Mouse (Mus musculus) myocyte (in vitro differentiated cells): ENCODE results near the gene Tuba1b. TPM values are rescaled to one million over a fixed set of nuclear protein-coding genes. Genes with fewer than 3 reads are reported as not detected.
A peak's percentile ranks its signal among the peaks of the same experiment; 100 is the strongest.

ENCODE experiments used
- H3K27me3 ChIP-seq: one replicate; pipeline ENCODE4 v1.6.1; 2011; ENCODE audit not compliant: control insufficient read depth, insufficient read depth, insufficient read length
- H3K36me3 ChIP-seq: one replicate; pipeline ENCODE4 v1.6.1; 2011; ENCODE audit not compliant: control insufficient read depth, insufficient read depth
- H3K4me2 ChIP-seq: one replicate; pipeline ENCODE4 v1.6.1; 2011; ENCODE audit warnings: low read depth, control low read depth
- H3K4me3 ChIP-seq: one replicate; pipeline ENCODE4 v1.5.1; 2011; ENCODE audit warnings: mild to moderate bottlenecking, control low read depth, moderate library complexity
- H3K79me2 ChIP-seq: one replicate; pipeline ENCODE4 v1.6.1; 2011; ENCODE audit not compliant: control insufficient read depth, insufficient read depth
- H3ac ChIP-seq: one replicate; pipeline ENCODE4 v1.6.1; 2011; ENCODE audit not compliant: control insufficient read depth, insufficient read length
- CEBPB ChIP-seq: IDR thresholded peaks from 2 replicates; pipeline ENCODE4 v1.6.1; 2011; ENCODE audit warnings: mild to moderate bottlenecking, moderate library complexity; ENCODE audit not compliant: poor library complexity, insufficient read depth, severe bottlenecking
- E2F4 ChIP-seq: IDR thresholded peaks from one replicate; pipeline ENCODE4 v1.6.1; 2011; ENCODE audit warnings: mild to moderate bottlenecking, control low read depth, moderate library complexity; ENCODE audit not compliant: insufficient read depth
- MAX ChIP-seq: IDR thresholded peaks from one replicate; pipeline ENCODE4 v1.6.1; 2011; ENCODE audit warnings: low read depth, mild to moderate bottlenecking, control low read depth
- MYOD1 ChIP-seq, 3 experiments: IDR thresholded peaks; one replicate each; pipeline ENCODE4 v1.6.1; 2011; ENCODE audit warnings: control low read depth in 2 of 3, low read depth in 2 of 3, mild to moderate bottlenecking in 2 of 3, moderate library complexity in 1 of 3; ENCODE audit not compliant: insufficient read length in 2 of 3, control insufficient read depth in 1 of 3
- MYOG ChIP-seq, 3 experiments: IDR thresholded peaks; one replicate each; pipeline ENCODE4 v1.6.1; 2011; ENCODE audit warnings: control low read depth in 2 of 3, low read depth in 2 of 3, mild to moderate bottlenecking in 2 of 3; ENCODE audit not compliant: insufficient read length in 2 of 3, control insufficient read depth in 1 of 3, insufficient read depth in 1 of 3
- POLR2A ChIP-seq: IDR thresholded peaks from one replicate; pipeline ENCODE4 v1.6.1; 2011; ENCODE audit warnings: low read depth, mild to moderate bottlenecking, control low read depth, moderate library complexity; ENCODE audit not compliant: insufficient read length
- POLR2AphosphoS2 ChIP-seq: IDR thresholded peaks from one replicate; pipeline ENCODE4 v1.6.1; 2011; ENCODE audit warnings: low read depth, control low read depth; ENCODE audit not compliant: insufficient read length
- REST ChIP-seq: IDR thresholded peaks from one replicate; pipeline ENCODE4 v1.6.1; 2011; ENCODE audit warnings: mild to moderate bottlenecking, control low read depth, moderate library complexity; ENCODE audit not compliant: insufficient read depth, insufficient read length
- SRF ChIP-seq: IDR thresholded peaks from one replicate; pipeline ENCODE4 v1.6.1; 2011; ENCODE audit warnings: low read depth; ENCODE audit not compliant: control insufficient read depth, insufficient read length
- TCF12 ChIP-seq: IDR thresholded peaks from one replicate; pipeline ENCODE4 v1.6.1; 2011; ENCODE audit warnings: mild to moderate bottlenecking, control low read depth; ENCODE audit not compliant: poor library complexity, insufficient read depth, severe bottlenecking
- TCF3 ChIP-seq: IDR thresholded peaks from one replicate; pipeline ENCODE4 v1.6.1; 2011; ENCODE audit warnings: low read depth, control low read depth; ENCODE audit not compliant: insufficient read length
- USF1 ChIP-seq: IDR thresholded peaks from one replicate; pipeline ENCODE4 v1.6.1; 2011; ENCODE audit warnings: low read depth, mild to moderate bottlenecking, control low read depth, moderate library complexity
- polyA plus RNA-seq: library from polyadenylated mRNA; unstranded; fragments of >200 nt; fragmentation: generic; extraction: Trizol; gene quantifications from one replicate; pipeline ENCODE4 v1.2.1, GENCODE M21; 2012; ENCODE audit warnings: missing spikeins

Gene Tuba1b
- polyA plus RNA-seq, 1 experiment: 2,204 TPM

DNA sequence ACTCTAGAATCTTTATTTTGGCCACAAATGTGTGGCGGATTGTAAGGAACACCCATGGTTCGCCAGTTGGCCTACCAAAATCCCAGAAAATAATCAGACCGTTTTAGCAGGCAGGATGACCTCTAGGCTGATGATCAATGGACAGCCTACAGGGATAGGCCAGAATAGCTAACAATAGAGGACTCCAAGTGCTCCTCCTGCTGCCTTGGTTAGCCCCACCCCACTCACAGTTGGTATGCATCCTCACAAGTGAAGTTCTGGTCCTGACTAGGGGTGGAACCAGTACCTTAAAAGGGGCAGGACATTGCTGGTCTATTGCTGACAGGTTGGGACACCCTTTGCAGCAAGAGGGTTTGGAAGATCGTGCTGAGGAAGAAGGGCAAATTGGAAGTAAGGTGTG, 41.3 kb downstream of the Tuba1b start:
- H3K4me2 ChIP-seq: no peak overlapping the region
- no peak overlapping the region for H3K4me3 ChIP-seq
- H3ac ChIP-seq: no peak overlapping the region
- H3K36me3 ChIP-seq: no peaks in the 10 kb centered on the region
- no peaks in the 10 kb centered on the region for H3K79me2 ChIP-seq
- peaks cover 37% of the 10 kb centered on the region for H3K27me3 ChIP-seq
- TF ChIP-seq MYOD1 (IDR thresholded peaks at IDR 0.05; ENCODE audit: control insufficient read depth in 1 of 3, insufficient read length in 2 of 3, low read depth in 2 of 3) (no peak), E2F4 (no peak), TCF12 (no peak), SRF (no peak), USF1 (no peak), REST (no peak), POLR2A (no peak), TCF3 (no peak)

DNA sequence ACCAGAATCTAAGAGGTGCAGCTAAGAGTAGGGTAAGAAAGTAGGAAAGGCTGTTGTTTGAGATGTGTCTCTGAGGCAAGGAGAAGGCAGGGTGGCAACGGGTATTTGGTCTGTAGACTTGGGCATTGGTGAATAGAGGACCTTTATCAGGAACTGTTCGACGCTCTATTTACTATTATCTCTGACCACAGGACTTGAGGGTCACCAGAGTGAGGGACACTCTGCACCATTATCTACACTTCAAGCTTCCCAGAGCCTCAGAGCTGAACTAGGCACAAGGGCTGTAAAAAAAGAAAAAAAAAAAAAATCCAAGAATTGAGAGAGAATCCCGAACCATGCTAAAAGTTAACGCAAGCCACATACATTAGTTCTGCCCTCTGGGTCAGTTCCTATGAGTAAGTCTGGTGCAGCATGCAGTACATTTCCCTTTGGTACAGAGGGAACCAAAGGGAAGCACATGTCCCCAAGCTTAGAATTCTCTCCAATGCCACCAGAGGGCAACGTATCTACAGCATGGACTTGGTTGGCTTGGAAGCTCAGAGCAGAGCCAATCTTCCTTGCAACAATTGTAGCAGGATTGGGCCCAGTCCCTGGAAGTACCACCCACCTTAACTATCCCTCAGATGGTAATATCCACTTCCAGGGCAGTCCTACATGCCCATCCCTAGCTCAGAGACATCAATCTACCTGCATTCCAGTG, 42.3 kb downstream of the Tuba1b start:
- H3K4me3 ChIP-seq: no peak overlapping the region
- peaks cover 27% of the 10 kb centered on the region for H3K27me3 ChIP-seq
- H3K4me2 ChIP-seq: no peak overlapping the region
- H3K79me2 ChIP-seq: no peaks in the 10 kb centered on the region
- no peak for TF ChIP-seq MYOD1 (IDR thresholded peaks at IDR 0.05; ENCODE audit: control insufficient read depth in 1 of 3, insufficient read length in 2 of 3, low read depth in 2 of 3)
- no peak for TF ChIP-seq CEBPB
- no peak for TF ChIP-seq POLR2AphosphoS2
- peak; percentile 72 for TF ChIP-seq MAX
- TF ChIP-seq REST: no peak
- TF ChIP-seq SRF: no peak
- no peak overlapping the region for H3ac ChIP-seq
- H3K36me3 ChIP-seq: no peaks in the 10 kb centered on the region

DNA sequence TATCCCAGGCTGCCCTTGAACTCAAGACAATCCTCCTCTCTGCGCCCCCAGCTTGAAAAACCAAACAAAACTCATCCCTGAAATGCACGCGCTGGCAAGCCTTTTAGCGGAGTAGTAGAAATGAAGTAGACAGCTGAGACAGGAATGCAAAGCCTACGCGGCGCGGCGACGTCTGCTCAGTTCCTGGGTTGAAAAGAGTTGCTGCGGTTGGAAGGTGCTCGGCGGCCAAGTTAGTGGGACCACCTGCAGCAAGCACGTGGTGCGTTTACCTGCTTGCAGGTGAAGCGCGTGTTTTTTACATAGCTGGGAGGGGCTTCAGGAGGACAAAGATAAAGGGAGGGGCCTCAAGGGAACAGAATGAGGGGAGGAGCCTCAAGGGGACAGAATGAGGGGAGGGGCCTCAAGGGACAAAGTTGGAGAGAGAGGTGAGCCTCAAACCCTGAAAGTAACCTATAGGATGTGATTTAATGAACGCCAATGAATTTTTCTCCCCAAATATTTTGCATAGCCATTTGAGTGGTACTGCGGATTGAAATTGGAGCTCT, 43.1 kb downstream of the Tuba1b start:
- Histone ChIP-seq H3K4me2 (no peak overlapping the region), H3K36me3 (no peaks in the 10 kb centered on the region), H3K79me2 (no peaks in the 10 kb centered on the region), H3ac (no peak overlapping the region), H3K27me3 (peaks cover 23% of the 10 kb centered on the region), H3K4me3 (no peak overlapping the region)
- TF ChIP-seq REST (no peak), MYOD1 (IDR thresholded peaks at IDR 0.05; ENCODE audit: control insufficient read depth in 1 of 3, insufficient read length in 2 of 3, low read depth in 2 of 3) (no peak), E2F4 (no peak), USF1 (no peak), CEBPB (no peak), MAX (no peak)

DNA sequence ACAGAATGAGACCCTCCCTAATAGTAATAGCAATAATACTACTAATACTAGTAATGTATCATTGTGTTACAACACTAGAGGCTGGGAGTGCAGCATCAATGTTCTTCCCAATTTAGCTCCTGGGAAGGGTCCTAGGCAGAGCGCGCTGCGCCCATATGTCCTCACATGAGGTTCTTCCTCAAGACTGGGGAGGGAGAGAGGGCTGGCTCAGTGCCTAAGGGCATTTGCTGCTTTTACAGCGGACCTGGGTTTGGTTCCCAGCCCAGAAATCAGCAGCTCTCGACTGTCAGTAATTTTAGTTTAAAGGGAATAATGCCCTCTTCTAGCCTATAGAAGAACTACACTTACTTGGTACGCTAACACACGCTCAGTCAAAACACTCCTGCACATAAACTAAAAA, 46.8 kb downstream of the Tuba1b start:
- Histone ChIP-seq H3K27me3 (no peaks in the 10 kb centered on the region), H3K79me2 (no peaks in the 10 kb centered on the region), H3K4me3 (no peak overlapping the region), H3ac (no peak overlapping the region), H3K36me3 (no peaks in the 10 kb centered on the region), H3K4me2 (peak overlapping the region; percentile 46)
- no peak for TF ChIP-seq POLR2A
- no peak for TF ChIP-seq TCF12
- TF ChIP-seq CEBPB: no peak
- no peak for TF ChIP-seq MYOG (IDR thresholded peaks at IDR 0.05; ENCODE audit: control insufficient read depth in 1 of 3, insufficient read depth in 1 of 3, insufficient read length in 2 of 3, low read depth in 2 of 3)
- no peak for TF ChIP-seq SRF

DNA sequence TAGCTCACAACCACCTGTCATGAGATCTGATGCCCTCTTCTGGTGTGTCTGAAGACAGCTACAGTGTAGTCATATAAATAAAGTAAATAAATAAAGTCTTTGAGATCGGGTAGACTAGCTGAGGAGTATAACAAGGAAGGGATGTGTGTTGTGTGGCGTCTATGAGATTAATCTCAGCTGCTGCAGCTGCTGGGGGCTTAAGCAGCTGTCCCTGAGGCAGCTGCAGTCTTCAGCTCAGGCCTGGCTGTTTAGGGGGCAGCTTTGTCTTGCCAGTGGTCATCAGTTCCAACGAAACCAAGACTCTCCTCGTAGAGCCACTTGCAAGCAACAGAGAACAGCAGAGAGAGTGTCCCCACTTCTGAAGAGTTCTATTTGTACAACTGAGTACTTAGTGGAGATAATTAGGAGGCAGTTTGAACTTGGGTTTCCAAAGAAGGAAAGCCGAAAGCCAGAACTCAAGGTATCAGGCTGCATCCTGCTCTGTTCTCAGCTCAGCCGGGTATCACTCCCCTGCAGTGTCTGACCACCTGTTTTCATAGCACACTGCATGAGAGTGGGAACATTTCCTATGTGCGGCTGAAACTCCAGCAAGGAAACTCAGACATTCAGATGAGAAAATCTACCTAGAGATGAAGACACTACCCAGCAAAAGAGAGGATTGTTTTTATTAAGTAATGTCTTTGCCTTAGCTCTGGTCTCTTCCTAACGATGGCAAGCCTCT, 47.5 kb downstream of the Tuba1b start:
- no peak for TF ChIP-seq SRF
- peak; percentile 96 to 99 (median 99) for TF ChIP-seq MYOD1 (IDR thresholded peaks at IDR 0.05; ENCODE audit: control insufficient read depth in 1 of 3, insufficient read length in 2 of 3, low read depth in 2 of 3)
- no peak for TF ChIP-seq MAX
- peak; percentile 99 to 100 (median 99) for TF ChIP-seq MYOG (IDR thresholded peaks at IDR 0.05; ENCODE audit: control insufficient read depth in 1 of 3, insufficient read depth in 1 of 3, insufficient read length in 2 of 3, low read depth in 2 of 3)
- peak; percentile 100 for TF ChIP-seq TCF12
- TF ChIP-seq TCF3: peak; percentile 100
- no peak for TF ChIP-seq REST
- TF ChIP-seq USF1: no peak
- no peak for TF ChIP-seq POLR2AphosphoS2
- TF ChIP-seq POLR2A: no peak
- H3K4me2 ChIP-seq: peak overlapping the region; percentile 46
- H3K4me3 ChIP-seq: no peak overlapping the region
- no peaks in the 10 kb centered on the region for H3K79me2 ChIP-seq
- H3ac ChIP-seq: no peak overlapping the region
- H3K36me3 ChIP-seq: no peaks in the 10 kb centered on the region
- no peaks in the 10 kb centered on the region for H3K27me3 ChIP-seq
